Mouse (Mus musculus) urinary bladder, postnatal 4 days (tissue): ENCODE measurements around the gene Ptn.

Source experiments
- DNase-seq, 2 experiments: peaks; one replicate each; pipeline ENCODE4 v3.0.0; 2021 to 2022; ENCODE audit warnings: low spot score in 2 of 2

The Ptn gene

DNA sequence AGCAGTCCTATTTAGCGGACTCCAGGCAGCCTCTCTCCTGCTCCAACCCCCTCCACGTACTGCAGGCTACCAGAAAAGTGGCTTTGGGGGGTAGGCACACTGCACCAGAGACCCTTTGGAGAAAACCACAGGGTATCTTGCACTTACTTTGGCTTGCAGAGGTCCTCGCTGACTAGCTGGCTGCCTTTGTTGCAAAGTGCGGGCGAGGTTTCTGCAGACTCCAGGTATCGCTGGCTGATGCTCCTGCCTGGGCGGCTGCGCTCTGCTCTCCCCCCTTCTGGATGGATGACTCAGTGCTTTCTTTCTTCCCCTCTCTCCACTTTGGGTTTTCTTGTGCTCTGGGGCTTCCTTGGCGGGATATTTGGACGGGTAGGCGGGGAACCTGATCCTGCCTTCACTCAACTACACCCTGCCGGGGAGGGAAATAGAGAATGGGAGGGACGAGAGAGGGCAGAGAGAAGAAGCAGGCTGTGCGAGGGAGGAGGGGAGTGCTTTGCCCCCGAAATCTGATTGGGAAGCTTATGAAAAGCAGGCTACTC, at the start of gene Ptn:
Ptn (minus strand) TSS at position 474 of the 539 bp plus-strand sequence.
- peak in 1 of 2 experiments; percentile 28 for DNase-seq

DNA sequence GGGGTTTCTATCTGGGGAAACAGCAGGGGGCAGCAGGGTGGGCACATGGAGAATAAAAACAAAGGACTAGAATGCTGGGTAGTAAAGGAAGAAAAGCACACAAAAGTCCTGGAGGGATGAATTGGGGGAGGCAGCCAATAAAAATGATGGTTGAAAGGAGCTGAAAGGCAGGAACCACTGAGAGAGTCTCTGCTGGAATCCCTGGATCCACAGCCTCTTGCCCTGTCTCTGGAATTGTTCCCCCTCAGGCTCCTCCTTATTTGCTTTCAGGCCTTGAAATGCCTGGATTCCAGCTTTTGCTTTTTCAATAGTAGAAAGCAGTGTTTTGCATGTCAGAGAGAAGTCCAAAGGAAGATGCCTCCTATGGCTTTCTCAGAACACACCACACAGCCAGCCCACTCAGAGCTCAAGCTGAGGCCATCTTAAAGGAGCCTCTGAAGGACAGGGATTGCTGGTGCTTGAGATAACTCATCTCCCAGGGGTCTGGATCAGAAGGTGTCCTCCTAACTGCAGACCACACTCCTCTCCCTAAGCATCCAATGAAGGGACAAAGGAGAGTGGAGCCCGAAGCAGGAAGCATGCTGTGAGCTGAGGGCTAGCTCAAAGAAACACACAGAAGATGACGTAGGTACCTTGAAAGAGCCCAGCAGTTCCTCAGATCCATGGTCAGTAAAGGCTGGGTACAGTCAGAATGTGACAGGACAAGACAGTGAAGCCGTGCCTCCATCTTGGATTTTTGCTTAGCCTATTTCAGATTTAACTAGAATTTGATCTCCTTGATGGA, 48.4 kb upstream of the Ptn start:
- no peak for DNase-seq

DNA sequence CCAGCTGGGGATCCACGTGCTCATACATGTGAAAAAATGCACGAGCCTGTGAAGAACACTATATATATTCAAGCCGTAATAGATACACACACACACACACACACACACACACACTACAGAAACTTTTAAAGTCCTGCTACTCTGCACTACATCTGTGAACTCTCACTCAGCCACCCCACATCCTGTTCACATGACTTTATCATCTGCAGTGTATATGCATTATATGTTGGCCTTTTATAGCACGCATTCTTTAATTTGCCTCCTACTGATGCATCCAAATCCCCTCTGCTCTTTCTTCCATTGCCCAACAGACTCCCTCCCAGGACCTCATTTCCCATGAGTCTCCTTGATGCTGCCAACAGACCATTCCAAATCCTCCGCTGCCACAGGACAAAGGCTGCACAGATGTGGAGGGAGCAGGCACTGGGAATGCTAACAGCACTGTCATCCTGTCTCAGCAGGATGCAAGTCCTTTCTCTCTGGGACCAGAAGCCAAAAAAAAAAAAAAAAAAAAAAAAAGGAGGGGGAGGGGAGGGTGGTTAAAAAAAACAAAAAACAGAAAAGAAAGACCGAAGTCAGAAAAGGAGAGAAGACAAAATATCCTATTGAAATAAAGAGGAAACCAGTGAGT, 47.7 kb upstream of the Ptn start:
- DNase-seq, result no peak

DNA sequence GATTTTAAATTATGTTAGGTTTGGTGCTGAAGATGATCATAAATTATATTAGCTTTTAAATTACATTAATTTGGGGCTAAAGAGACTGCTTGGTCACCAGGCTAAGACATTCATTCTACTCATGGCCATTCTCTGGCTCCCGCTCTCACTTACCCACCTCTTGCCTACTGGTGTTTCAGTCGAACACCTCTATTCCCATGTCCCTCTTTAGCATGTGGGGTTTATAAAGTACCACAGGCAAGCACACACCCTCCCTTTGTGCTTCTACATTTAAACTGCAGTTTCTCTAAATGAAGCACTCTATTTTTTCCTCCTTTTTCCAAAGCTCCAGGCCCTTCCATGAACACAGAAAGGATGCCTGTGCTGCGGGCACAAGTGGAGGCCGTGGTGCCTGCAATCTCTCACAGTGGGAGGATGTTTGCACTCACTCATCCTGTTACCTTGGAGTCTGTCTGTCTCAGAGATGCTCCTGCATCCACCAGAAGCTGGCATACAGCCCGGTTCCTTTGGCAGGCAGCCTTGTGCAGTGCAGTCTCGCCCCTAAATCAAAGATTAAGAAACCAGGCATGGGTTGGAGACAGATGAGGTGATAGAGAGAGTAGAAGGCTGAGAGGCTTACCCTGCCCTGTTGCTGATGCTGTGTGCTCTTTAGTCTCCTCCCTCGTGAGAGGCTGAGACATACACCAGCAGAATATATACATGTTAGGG, 40.6 kb upstream of the Ptn start:
- DNase-seq, result peak; percentile 43 to 72

DNA sequence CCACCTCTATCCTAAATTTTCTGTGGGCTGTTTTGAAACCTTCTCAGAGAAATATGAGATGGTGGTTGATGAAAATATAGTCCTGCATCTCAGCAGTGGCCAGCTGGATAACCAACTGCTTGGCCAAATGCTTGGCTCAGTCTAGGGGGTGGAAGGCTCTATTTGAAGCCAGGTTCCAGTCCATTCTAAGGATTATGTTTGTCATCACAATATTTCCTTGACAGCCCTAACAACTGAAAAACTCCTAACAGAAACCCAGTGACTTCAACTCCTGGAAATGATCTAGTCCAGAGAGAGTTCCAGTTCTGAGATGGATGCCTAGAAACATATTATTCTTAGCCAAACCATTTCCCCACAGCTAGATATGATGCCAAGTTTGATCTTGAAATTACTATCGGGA, 35.3 kb upstream of the Ptn start:
- no peak for DNase-seq

DNA sequence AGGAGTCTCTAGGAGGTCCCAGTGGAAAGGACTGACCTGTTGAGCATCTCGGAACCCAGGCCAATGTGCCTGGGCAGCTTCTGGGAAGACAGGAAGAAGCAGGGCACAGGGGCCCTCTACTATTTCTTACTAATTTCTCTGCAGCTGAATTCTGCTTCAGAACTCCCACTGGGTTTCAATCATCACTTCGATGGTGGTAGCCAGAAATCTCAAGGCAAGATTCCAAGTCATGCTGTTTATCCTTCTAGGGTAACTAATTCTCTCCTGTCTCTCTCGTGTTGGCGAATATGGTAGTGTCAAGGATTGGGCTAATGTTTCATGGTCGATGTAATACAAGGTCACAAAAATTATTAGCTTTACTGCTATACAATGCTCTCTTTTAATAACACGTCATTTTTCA, 34.2 kb upstream of the Ptn start:
- DNase-seq, result no peak

- DNase-seq, result no peak
Measured at GRCm38 (mm10) chr6:36843031-36843488, 33.0 kb upstream of the Ptn start.

GRCm38 (mm10) chr6:36842101-36842922, 32.3 kb upstream of the Ptn start:
- no peak for DNase-seq

GRCm38 (mm10) chr6:36841701-36842100, 31.7 kb upstream of the Ptn start:
- no peak for DNase-seq

- DNase-seq, result no peak
Measured at GRCm38 (mm10) chr6:36841174-36841573, 31.2 kb upstream of the Ptn start.

DNA sequence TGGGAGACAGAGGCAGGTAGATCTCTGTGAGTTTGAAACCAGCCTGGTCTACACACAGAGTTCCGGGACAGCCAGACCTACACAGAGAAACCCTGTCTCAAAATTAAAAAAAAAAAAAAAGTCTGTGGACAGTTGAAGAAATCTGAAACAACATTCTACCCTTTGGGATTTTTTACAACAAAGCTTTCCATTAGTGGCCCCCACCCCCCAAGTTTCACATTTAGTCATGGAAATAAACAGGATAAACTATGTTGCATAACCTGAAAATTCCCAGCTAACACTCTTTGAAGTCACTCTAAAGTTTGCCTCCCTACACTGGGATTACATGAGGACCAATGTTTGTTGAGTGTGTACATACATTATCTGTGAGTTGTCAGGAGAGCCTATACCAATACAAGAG, 28.7 kb upstream of the Ptn start:
- DNase-seq, result no peak

DNA sequence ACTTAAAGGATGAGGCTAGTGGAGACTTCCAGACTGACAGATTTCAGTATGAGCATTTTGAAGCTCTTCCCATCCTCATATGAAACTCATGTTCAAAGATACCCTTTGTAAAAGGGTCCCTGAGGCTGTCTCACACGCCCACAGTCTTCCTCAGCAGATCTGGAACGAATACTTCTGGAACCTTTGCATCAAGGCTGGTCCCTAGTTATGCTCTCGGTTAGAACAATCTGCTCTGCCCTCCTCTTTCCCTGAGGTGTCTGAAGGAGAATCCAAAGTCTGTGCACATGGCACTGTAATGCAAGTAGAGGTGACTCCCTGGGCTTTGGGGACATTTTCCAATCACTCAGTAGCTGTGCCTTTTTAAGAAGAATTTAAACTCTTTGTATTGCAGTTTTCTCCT, 25.3 kb upstream of the Ptn start:
- no peak for DNase-seq

GRCm38 (mm10) chr6:36834695-36835265, 24.8 kb upstream of the Ptn start:
- no peak for DNase-seq

GRCm38 (mm10) chr6:36832681-36833080, 22.7 kb upstream of the Ptn start:
- DNase-seq, result no peak

GRCm38 (mm10) chr6:36832207-36832606, 22.2 kb upstream of the Ptn start:
- no peak for DNase-seq

GRCm38 (mm10) chr6:36830371-36830925, 20.4 kb upstream of the Ptn start:
- DNase-seq, result no peak

- DNase-seq, result no peak
Measured at GRCm38 (mm10) chr6:36819784-36820050, 9.7 kb upstream of the Ptn start.

DNA sequence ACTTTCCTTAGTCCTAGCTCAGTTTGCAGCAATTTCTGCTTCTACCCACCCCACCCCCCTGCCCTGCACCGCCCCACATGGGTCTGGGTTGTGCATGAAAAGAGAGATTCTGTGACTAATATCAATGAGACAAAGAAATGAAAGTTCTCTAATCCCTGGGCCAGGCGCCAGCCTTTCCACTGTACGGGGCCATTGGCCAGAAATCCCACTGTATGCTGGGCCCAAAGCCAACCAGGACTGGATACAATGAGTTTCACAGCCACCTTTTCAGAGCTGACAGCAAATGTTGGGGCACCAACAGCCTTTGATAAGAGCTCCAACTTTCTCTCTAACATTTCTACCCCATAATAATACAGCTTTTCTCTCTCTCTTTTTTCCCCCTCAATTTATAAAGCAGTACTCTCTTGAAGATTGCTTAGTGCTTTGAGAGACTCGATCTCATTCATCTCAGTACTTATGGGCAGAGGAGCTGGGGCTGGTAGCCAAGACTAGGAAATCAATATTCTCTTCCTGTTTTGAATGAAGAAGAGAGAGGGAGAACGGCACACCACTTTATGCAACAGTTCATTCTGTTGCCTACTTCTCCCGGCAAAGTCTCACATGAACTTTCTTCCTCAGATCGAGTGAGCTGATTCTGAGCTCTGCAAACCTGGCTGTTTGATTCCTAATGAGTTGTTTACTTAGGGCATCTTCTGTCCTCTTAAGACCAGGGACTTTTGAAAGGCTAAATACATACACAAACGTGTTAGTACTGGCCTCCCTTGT, 9.2 kb upstream of the Ptn start:
- DNase-seq, result peak; percentile 61 to 80

DNA sequence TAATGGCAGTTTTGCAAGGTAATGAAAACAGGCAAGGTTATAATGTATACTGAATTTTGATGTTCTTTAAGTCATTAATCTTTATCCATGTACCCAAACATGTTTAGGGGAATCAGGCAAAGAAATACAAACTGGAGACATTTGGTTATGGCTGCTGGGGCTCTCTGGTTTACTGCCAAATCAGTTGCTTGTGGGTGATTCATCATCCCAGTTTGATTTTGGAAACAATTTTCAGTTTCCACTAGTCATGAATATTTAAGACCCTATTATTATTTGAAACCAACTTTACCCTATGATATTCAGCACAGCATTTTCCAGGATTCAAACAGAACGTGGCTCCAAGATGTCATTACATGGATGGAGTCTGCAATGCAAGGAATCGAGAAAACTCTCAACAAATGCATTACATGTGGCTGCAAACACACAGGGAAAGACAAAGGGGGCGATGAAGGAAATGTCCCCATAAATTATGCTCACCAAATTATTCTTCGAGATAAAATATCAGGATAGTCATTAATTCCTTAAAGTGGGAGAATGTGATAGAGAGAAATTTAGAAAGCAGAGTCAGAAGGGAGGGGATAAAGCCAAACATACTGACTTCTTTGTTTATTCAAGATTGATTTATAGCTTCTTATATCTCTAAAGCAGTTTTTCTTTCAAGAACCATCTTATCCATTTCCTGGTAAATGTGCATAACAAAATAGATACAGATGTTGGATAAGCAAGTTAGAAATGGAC, 8.4 kb upstream of the Ptn start:
- DNase-seq, result no peak

DNA sequence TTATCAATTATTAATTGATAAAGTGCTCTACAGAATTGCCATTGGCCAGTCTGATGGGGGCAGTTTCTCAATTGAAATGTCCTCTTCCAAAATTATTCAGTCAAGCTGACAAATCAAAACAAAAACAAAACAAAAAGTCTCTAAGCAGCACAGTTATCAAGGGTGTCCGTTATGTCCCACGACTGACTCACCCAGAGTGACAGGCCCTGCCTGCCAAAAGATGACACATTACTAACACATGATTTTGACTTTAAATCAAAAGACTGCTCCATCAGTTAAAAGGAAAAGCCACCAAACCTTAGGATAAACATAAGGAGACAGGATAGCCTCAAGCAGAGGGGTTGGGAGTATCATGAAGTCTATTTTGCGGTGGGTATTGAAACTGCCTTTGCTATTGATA, 6.6 kb upstream of the Ptn start:
- DNase-seq, result no peak
